Mouse (Mus musculus): ENCODE results near the gene Pilra. TPM values are rescaled to one million over a fixed set of nuclear protein-coding genes. Genes with fewer than 3 reads are reported as not detected.

Pilra gene
- polyA plus RNA-seq, 1 experiment, result not detected

DNA sequence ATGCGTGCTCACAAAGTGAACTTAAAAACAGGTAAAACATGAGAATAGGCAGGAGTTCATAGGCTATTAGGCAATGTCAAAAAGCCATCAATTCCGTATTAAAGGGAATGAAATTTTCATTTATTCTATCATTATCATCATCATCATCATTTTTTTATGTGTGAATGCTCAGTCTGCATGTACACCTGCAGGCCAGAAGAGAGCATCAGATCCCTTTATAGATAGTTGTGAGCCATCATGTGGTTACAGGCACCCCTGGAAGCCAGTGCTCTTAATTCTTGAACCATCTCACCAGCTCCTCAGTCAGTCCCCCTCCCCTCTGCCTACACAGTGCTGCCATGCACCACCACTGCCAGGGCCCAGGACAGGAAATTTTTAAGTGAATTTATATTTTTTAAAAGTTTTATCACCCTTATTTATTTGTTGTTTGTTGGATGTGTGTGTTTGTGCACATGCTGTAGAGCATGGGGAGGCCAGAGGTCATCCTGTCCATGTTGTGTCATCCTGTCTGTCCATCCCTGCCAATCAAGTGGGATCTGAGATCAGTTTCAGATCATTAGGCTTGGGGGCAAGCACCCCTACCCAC is 47.0 kb downstream of the Pilra start:
- H3K4me1 ChIP-seq (ENCODE audit: control insufficient read depth, insufficient read depth, low read length), result peaks cover 18% of the 10 kb centered on the region

GRCm38 (mm10) chr5:137788171-137788570 is 47.9 kb downstream of the Pilra start:
- 74% methylated on average over 24 of the region's 24 CpGs for WGBS
- Histone ChIP-seq H3K4me3 (ENCODE audit: insufficient read depth, low read depth, low read length) (peak overlapping the region; percentile 43; the same call in 1 of the 2 replicates), H3K4me1 (ENCODE audit: control insufficient read depth, insufficient read depth, low read length) (peaks cover 25% of the 10 kb centered on the region), H3K27ac (ENCODE audit: insufficient read depth, low read depth, low read length) (no peak overlapping the region)
- no peak for TF ChIP-seq CTCF (IDR thresholded peaks at IDR 0.05; ENCODE audit: insufficient read depth, low read depth, low read length)
- no peak for TF ChIP-seq POLR2A (IDR thresholded peaks at IDR 0.05; ENCODE audit: insufficient read depth, low read depth, low read length)

More for the DNA sequence above, 47.0 kb downstream of the Pilra start:
- Histone ChIP-seq H3K27ac (ENCODE audit: insufficient read depth, low read depth, low read length) (no peak overlapping the region), H3K4me3 (ENCODE audit: insufficient read depth, low read depth, low read length) (no peak overlapping the region)
- WGBS, result 96% methylated on average over 2 of the region's 2 CpGs
- TF ChIP-seq CTCF (IDR thresholded peaks at IDR 0.05; ENCODE audit: insufficient read depth, low read depth, low read length) (no peak), POLR2A (IDR thresholded peaks at IDR 0.05; ENCODE audit: insufficient read depth, low read depth, low read length) (no peak)

DNA sequence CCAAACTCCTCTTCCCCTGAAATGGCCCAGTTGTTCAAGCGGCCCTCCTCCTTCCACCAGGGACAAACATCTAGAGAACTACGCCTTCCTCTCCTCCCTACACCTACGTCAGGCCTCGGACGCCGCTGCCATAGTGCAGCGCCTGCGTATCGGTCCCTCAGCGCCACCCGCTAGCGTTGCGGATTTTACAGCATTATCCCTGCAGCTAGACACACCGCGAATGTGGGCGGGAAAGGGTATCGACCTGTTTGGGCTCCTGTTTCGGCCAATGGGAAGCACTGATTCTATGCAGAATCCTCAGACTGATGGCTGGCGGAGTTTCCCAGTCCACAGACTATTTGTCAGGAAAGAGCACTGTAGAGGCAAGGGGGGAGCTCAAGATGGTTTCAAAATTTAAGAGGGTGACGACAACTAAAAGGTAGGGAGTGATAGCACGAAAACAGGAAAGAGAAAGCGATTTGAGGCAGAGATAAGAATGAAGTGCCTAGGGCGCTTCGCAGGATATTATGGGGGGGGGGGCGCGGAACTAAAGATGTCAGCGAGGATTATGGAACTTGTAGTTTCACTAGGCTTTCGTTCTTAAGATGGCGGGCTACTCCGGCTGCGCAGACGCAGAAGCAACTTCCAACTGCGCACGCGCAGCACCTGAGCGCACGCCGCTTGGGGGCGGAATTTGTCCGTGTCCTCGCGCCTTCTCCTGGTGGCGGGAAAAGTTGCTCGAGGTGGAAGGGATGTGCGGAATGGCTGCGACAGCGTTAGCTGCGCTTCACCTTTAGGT is 48.7 kb downstream of the Pilra start, which contains the start of the genes Mepce and Zcwpw1:
TSS of gene Mepce (minus strand) at position 505 of the 778 bp plus-strand sequence.
TSS of gene Zcwpw1 (plus strand) at position 648 of the 778 bp plus-strand sequence.
- peak; percentile 80 for TF ChIP-seq CTCF (IDR thresholded peaks at IDR 0.05; ENCODE audit: insufficient read depth, low read depth, low read length)
- TF ChIP-seq POLR2A (IDR thresholded peaks at IDR 0.05; ENCODE audit: insufficient read depth, low read depth, low read length), result peak; percentile 63
- peak within 1 kb of the TSS; percentile 81 for H3K4me3 ChIP-seq (ENCODE audit: insufficient read depth, low read depth, low read length)
- WGBS, result under 1% methylated on average over 48 of the region's 48 CpGs
- peak within 1 kb of the TSS; percentile 98 for H3K27ac ChIP-seq (ENCODE audit: insufficient read depth, low read depth, low read length)
- H3K4me1 ChIP-seq (ENCODE audit: control insufficient read depth, insufficient read depth, low read length), result peaks cover 30% of the 10 kb centered on the region

DNA sequence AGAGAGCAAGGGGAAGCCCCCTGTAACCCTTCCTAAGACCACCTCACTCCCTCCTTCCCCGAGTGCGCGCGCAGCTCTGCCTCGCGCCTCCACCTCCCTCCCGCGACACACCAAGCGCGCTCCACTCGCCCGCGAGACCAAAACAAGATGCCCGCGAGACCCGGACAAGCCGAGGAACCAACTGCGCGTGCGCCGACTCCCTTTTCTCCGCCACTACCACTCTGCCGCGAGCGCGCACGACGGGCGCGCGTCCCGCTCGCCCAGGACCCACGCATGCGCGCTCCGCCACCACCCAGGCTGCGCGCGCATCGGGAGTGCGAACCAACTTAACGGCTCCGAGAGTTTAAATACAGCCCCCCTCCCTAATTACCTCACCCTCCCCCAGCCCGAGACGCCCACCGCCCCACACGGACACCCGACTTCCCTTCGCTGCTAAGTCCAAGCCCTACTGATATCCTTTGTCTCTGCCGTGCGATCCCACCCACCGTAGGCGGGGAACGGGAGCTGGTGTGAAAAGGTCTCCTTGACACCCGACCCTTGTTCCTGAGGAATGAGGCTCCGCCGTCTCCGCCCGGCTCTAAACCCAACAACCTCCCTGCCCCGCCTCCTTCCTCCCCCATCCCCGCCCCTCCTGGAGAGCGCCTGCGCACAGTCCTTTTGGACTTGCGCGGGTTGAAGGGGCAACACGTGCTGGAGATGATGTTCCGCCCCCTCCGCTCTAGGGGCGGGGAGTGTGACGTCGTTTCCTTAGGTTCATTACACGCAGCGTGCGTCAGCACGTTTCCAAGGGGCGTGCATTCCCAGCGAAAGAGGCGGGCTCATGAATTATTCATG is 49.8 kb downstream of the Pilra start:
- H3K27ac ChIP-seq (ENCODE audit: insufficient read depth, low read depth, low read length), result peak overlapping the region; percentile 97
- under 1% methylated on average over 79 of the region's 79 CpGs for WGBS
- TF ChIP-seq CTCF (IDR thresholded peaks at IDR 0.05; ENCODE audit: insufficient read depth, low read depth, low read length) (0 out of 2 replicates have a peak, but pooled peaks have one; percentile 23), POLR2A (IDR thresholded peaks at IDR 0.05; ENCODE audit: insufficient read depth, low read depth, low read length) (peak; percentile 82)
- H3K4me3 ChIP-seq (ENCODE audit: insufficient read depth, low read depth, low read length), result peak overlapping the region; percentile 81
- H3K4me1 ChIP-seq (ENCODE audit: control insufficient read depth, insufficient read depth, low read length), result peaks cover 38% of the 10 kb centered on the region

DNA sequence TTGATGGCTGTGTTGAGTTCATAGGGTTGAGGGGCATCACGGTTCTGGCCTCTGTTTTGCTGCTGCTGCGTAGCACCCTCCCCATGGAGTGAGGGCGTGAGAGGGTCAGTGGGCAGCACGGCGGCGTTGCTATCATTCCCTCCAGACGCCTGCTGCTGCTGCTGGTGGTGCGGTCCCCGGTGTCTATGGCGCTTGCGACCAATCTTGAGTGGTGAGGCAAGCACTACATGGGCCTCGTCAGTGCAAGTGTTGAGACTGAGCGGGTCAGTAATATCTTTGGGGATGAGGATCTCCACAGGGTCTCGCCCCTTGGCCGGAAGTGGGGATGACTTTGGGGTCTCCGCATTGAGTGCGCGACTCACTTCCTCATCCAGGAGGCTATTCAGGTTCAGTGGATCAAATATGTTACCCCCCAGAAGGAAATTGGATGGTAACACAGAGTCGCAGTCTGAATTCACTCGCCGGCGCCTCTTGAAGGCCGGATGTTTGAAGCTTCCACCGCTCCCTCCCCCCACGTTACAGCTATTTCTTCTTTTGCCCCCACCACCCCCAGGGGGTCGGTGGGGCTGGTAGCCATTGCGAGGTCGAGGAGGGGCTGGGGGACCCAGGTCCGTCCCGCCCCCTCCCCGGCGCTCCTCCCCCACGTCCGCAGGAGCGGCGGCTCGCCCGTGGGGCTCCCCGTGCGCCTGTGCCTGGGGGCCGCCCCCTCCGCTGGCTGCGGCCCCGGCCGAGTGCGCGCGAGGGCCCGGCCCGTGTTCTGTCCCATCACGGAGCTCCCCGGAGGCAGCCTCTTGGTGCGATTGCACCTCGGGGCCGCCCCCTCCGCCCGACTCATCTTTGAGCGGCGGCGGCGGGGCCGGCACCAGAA is 50.7 kb downstream of the Pilra start:
- peak overlapping the region; percentile 95 for H3K27ac ChIP-seq (ENCODE audit: insufficient read depth, low read depth, low read length)
- H3K4me3 ChIP-seq (ENCODE audit: insufficient read depth, low read depth, low read length), result peak overlapping the region; percentile 81
- peaks cover 38% of the 10 kb centered on the region for H3K4me1 ChIP-seq (ENCODE audit: control insufficient read depth, insufficient read depth, low read length)
- 1% methylated on average over 60 of the region's 62 CpGs for WGBS
- TF ChIP-seq CTCF (IDR thresholded peaks at IDR 0.05; ENCODE audit: insufficient read depth, low read depth, low read length) (no peak), POLR2A (IDR thresholded peaks at IDR 0.05; ENCODE audit: insufficient read depth, low read depth, low read length) (no peak)

DNA sequence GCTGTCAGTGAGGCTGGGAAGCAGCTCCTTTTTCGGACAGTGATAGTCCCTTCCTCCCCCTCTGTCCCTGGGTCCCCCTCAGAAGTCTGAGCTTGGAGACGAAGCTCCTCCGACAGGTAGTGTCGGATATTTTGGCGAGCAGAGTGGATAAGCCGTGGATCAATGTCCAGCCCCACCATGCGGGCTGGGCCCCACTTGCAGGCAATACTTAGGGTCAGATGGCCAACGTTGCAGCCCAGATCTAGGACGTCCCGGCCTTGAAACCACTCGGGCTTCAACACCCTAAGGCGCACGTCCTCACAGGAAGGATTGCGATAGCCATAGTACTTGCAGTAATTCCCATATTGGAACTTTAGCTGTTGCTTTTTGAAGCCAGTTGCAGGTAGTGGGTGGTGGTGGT is 51.5 kb downstream of the Pilra start:
- H3K4me3 ChIP-seq (ENCODE audit: insufficient read depth, low read depth, low read length), result peak overlapping the region; percentile 81
- no peak overlapping the region for H3K27ac ChIP-seq (ENCODE audit: insufficient read depth, low read depth, low read length)
- H3K4me1 ChIP-seq (ENCODE audit: control insufficient read depth, insufficient read depth, low read length), result peaks cover 41% of the 10 kb centered on the region
- WGBS, result 73% methylated on average over 14 of the region's 14 CpGs
- TF ChIP-seq CTCF (IDR thresholded peaks at IDR 0.05; ENCODE audit: insufficient read depth, low read depth, low read length) (no peak), POLR2A (IDR thresholded peaks at IDR 0.05; ENCODE audit: insufficient read depth, low read depth, low read length) (no peak)

DNA sequence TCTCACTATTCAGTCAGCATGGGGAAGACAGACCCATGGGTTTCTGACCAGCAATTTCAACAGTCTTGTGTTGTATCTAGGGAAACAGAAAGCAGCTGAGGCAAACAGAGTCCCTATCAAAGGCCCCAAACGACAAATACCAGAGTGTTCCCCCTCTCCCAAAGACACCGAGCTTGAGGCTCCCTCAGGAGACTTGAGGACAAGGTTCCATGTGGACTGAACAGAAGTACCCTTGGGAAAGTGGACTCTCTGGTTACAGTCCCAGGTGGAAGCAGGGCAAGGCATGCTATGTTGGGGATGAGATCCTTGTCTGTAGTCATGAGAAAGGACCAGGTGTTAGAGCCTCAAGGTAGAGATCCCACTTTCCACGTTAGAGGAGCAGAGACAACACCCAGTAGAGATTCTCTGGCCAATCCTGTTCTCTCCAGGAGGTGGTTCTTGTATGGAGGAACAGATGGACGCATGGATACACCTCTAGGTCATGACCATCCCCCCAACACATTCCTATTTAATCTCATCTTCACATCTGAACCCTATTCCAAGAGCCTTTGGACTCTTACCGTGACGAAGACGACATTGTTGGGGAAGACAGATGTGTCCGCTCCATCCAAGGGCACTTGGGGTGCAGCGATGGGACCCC is 52.1 kb downstream of the Pilra start:
- TF ChIP-seq CTCF (IDR thresholded peaks at IDR 0.05; ENCODE audit: insufficient read depth, low read depth, low read length) (no peak), POLR2A (IDR thresholded peaks at IDR 0.05; ENCODE audit: insufficient read depth, low read depth, low read length) (no peak)
- 54% methylated on average over 9 of the region's 9 CpGs for WGBS
- no peak overlapping the region for H3K4me3 ChIP-seq (ENCODE audit: insufficient read depth, low read depth, low read length)
- H3K4me1 ChIP-seq (ENCODE audit: control insufficient read depth, insufficient read depth, low read length), result peaks cover 44% of the 10 kb centered on the region
- H3K27ac ChIP-seq (ENCODE audit: insufficient read depth, low read depth, low read length), result no peak overlapping the region
